Mouse (Mus musculus) MEL (cell line): ENCODE measurements around the gene Gm9945.

Experiments
- CTCF ChIP-seq, 3 experiments: IDR thresholded peaks in 2 of 3; conservative IDR thresholded peaks in 1 of 3; 2 replicates each; pipeline ENCODE4 v1.5.1; 2011 to 2012; ENCODE audit warnings: low read length in 3 of 3, low read depth in 2 of 3, mild to moderate bottlenecking in 2 of 3, improper control_type of control experiment in 1 of 3, inconsistent platforms in 1 of 3, mixed read lengths in 1 of 3, moderate library complexity in 1 of 3; ENCODE audit not compliant: control insufficient read depth in 1 of 3, insufficient read depth in 1 of 3, poor library complexity in 1 of 3, severe bottlenecking in 1 of 3
- MAFK ChIP-seq: IDR thresholded peaks from 2 replicates; pipeline ENCODE4 v1.6.1; 2011; ENCODE audit warnings: low read depth, mild to moderate bottlenecking, low read length, improper control_type of control experiment, borderline replicate concordance
- MAX ChIP-seq: IDR thresholded peaks from 2 replicates; pipeline ENCODE4 v1.6.1; 2011; ENCODE audit warnings: low read length, improper control_type of control experiment
- MAZ ChIP-seq: IDR thresholded peaks from 2 replicates; pipeline ENCODE4 v1.6.1; 2012; ENCODE audit warnings: low read depth, mild to moderate bottlenecking, inconsistent platforms, low read length, improper control_type of control experiment
- MXI1 ChIP-seq: IDR thresholded peaks from 2 replicates; pipeline ENCODE4 v1.6.1; 2011; ENCODE audit warnings: mild to moderate bottlenecking, low read depth, low read length, improper control_type of control experiment
- MYC ChIP-seq: IDR thresholded peaks from 2 replicates; pipeline ENCODE4 v1.6.1; 2011; ENCODE audit warnings: low read depth, mild to moderate bottlenecking, low read length, improper control_type of control experiment, moderate library complexity
- POLR2A ChIP-seq, 2 experiments: IDR thresholded peaks; 2 replicates each; pipeline ENCODE4 v1.6.1; 2011 to 2012; ENCODE audit warnings: low read length in 2 of 2, mild to moderate bottlenecking in 2 of 2, control low read depth in 1 of 2, improper control_type of control experiment in 1 of 2, low read depth in 1 of 2, moderate library complexity in 1 of 2; ENCODE audit not compliant: control insufficient read depth in 1 of 2, insufficient read depth in 1 of 2, poor library complexity in 1 of 2
- USF1 ChIP-seq: IDR thresholded peaks from 2 replicates; pipeline ENCODE4 v1.6.1; 2014; ENCODE audit warnings: low read depth, mild to moderate bottlenecking, inconsistent platforms, low read length, improper control_type of control experiment, moderate library complexity

DNA sequence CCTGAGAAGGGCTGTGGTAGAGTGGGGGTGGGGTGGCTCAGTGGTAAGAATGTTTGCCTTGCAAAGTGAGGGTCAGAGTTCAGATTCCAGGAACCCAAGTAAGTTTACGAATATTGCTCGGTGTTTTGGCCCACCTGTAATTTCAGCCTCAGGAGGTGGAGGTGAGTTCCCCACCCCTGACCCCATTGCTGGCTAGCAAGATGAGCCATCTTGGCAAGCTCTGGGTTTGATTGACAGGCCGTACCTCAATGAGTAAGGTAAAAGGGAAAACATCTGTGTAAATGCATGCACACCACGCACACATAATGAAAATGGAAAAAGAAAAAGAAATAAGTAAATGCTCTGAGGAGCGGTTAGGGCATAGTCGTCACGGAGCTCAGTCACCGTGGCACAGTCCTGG, 24.4 kb downstream of the Gm9945 start:
- no peak for TF ChIP-seq USF1
- TF ChIP-seq MAFK = no peak
- TF ChIP-seq MAZ = no peak
- TF ChIP-seq MAX = no peak
- no peak for TF ChIP-seq MXI1
- TF ChIP-seq POLR2A (IDR thresholded peaks at IDR 0.05; ENCODE audit: control insufficient read depth in 1 of 2, insufficient read depth in 1 of 2, low read depth in 1 of 2, low read length in 2 of 2, poor library complexity in 1 of 2) = no peak
- TF ChIP-seq CTCF (IDR thresholded peaks at IDR 0.05 in 2 of 3, conservative IDR thresholded peaks at IDR 0.05 in 1 of 3; ENCODE audit: control insufficient read depth in 1 of 3, insufficient read depth in 1 of 3, low read depth in 2 of 3, low read length in 3 of 3, poor library complexity in 1 of 3, severe bottlenecking in 1 of 3) = no peak
- TF ChIP-seq MYC = no peak
